In the genomic region with DNA sequence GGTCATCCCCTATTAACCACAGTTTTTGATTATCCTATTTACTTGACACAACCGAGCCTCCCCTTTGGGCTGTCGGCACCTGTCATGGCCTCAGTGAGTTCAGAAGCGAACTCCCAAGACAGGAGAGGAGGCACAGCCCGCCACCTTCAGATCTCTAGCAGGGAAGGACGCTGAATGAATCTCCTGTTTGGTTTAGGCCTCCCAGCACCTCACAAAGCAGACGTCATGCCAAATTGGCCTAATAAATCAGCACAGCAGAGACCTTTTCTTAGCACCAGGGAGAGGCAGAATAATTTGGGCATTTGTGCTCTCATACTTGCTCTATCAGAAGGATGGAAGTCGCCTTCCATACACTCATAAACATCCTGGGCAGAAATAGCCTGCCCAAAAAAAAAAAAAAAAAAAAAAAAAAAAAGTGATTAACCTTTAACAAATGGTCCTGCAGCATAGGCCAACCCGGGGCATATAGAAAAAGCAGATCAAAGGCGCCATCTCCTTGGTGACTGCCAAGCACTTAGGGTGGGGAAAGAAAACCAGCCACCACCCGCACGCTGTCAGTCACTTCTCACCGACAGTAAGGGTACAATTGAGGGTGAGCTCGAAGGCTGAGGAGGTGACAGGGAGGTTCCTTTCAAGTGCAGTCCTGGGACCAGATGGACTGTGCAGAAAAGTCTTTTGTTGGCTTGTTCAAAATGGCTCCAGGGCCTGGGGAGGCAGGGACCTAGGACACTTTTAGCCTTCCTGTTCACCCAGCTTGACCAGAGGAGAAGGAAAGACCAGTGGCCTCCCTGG, we compare ENCODE assay signal across 11 mouse cellular contexts. TPM values are rescaled to one million over a fixed set of nuclear protein-coding genes. Genes with fewer than 3 reads are reported as not detected.
DNase-seq lines count a peak whose midpoint lies in the region; ATAC-seq and TF ChIP-seq lines count a peak whose summit lies in the region.
"Had no signal": no experiment of that assay in that cellular context is flagged by ENCODE, and none has a peak within 500 bp of the region (broad histone marks: within the 10 kb centered on the region; RNA-seq: fewer than 3 reads in every experiment).

No protein-coding gene starts in this region.

- no peaks in the 10 kb centered on the region for H3K79me2 ChIP-seq in MEL (ENCODE audit: control insufficient read depth, insufficient read depth, low read length, poor library complexity)

- no peak overlapping the region for H3K4me2 ChIP-seq in hindbrain, embryonic 14.5 days (replicated peaks)
- no peak overlapping the region for H3K4me2 ChIP-seq in midbrain, embryonic 13.5 days (replicated peaks)

- H3K27ac ChIP-seq in heart, embryonic 10.5 days, result peak overlapping the region; percentile 36; the same call in 1 of the 2 replicates
- H3K27ac ChIP-seq in MEL (ENCODE audit: control insufficient read depth, low read depth, low read length), result no peak overlapping the region
- H3K27ac ChIP-seq in hindbrain, embryonic 14.5 days, result peak overlapping the region; percentile 22; the same call in 1 of the 2 replicates
- peak overlapping the region; percentile 32; the same call in 1 of the 2 replicates for H3K27ac ChIP-seq in midbrain, embryonic 13.5 days
- no peak overlapping the region for H3K27ac ChIP-seq in layer of hippocampus, adult 2 months

- no peak for TF ChIP-seq POLR2A in MEL (IDR thresholded peaks at IDR 0.05; ENCODE audit: control insufficient read depth in 1 of 2, insufficient read depth in 1 of 2, low read depth in 1 of 2, low read length in 2 of 2, poor library complexity in 1 of 2)

- peaks cover 55% of the 10 kb centered on the region for H3K4me1 ChIP-seq in heart, embryonic 10.5 days
- no peaks in the 10 kb centered on the region for H3K4me1 ChIP-seq in MEL (ENCODE audit: control insufficient read depth in 1 of 2, insufficient read depth in 2 of 2, low read length in 2 of 2)
- peaks cover 12% of the 10 kb centered on the region for H3K4me1 ChIP-seq in hindbrain, embryonic 14.5 days (replicated peaks; ENCODE audit: control insufficient read depth, insufficient read depth, low read length)
- peaks cover 49% of the 10 kb centered on the region for H3K4me1 ChIP-seq in midbrain, embryonic 13.5 days (replicated peaks)

- TF ChIP-seq RAD21 in MEL (IDR thresholded peaks at IDR 0.05; ENCODE audit: low read depth, low read length), result no peak

- no peak for TF ChIP-seq CTCF in MEL (IDR thresholded peaks at IDR 0.05 in 2 of 3, conservative IDR thresholded peaks at IDR 0.05 in 1 of 3; ENCODE audit: control insufficient read depth in 1 of 3, insufficient read depth in 1 of 3, low read depth in 2 of 3, low read length in 3 of 3, poor library complexity in 1 of 3, severe bottlenecking in 1 of 3)
- TF ChIP-seq CTCF in layer of hippocampus, adult 2 months (conservative IDR thresholded peaks at IDR 0.05), result no peak

- no peak for ATAC-seq in hindbrain, embryonic 14.5 days (ENCODE audit: low FRiP score)
- no peak for ATAC-seq in midbrain, embryonic 13.5 days

- WGBS in heart, embryonic 10.5 days, result 41% methylated on average over 13 of the region's 13 CpGs
- 12% methylated on average over 13 of the region's 13 CpGs for WGBS in hindbrain, embryonic 14.5 days
- 12% methylated on average over 13 of the region's 13 CpGs for WGBS in midbrain, embryonic 13.5 days

- no peak overlapping the region for H3K9ac ChIP-seq in MEL (ENCODE audit: control insufficient read depth, low read depth, low read length, poor library complexity, severe bottlenecking)
- H3K9ac ChIP-seq in hindbrain, embryonic 14.5 days, result no peak overlapping the region
- H3K9ac ChIP-seq in midbrain, embryonic 13.5 days (replicated peaks), result peak overlapping the region; percentile 8; the same call in 1 of the 2 replicates

- peaks cover 19% of the 10 kb centered on the region; the same call in 1 of the 2 replicates for H3K27me3 ChIP-seq in heart, embryonic 10.5 days (ENCODE audit: insufficient read depth, poor library complexity, severe bottlenecking)
- no peaks in the 10 kb centered on the region; a peak in 1 of 4 replicates for H3K27me3 ChIP-seq in MEL (ENCODE audit: control insufficient read depth in 1 of 2, insufficient read depth in 2 of 2, low read length in 2 of 2)
- H3K27me3 ChIP-seq in hindbrain, embryonic 14.5 days (ENCODE audit: control insufficient read depth, insufficient read depth, low read length), result no peaks in the 10 kb centered on the region
- no peaks in the 10 kb centered on the region; the same call in 1 of the 2 replicates for H3K27me3 ChIP-seq in midbrain, embryonic 13.5 days

- no peaks in the 10 kb centered on the region for H3K9me3 ChIP-seq in heart, embryonic 10.5 days
- H3K9me3 ChIP-seq in MEL (replicated peaks; ENCODE audit: insufficient read depth, low read length), result no peaks in the 10 kb centered on the region
- no peaks in the 10 kb centered on the region for H3K9me3 ChIP-seq in hindbrain, embryonic 14.5 days (ENCODE audit: control insufficient read depth, low read length)
- no peaks in the 10 kb centered on the region for H3K9me3 ChIP-seq in midbrain, embryonic 13.5 days

- TF ChIP-seq EP300 in MEL (IDR thresholded peaks at IDR 0.05; ENCODE audit: low read depth in 1 of 2, low read length in 2 of 2), result no peak

- H3K4me3 ChIP-seq in heart, embryonic 10.5 days, result no peak overlapping the region
- no peak overlapping the region for H3K4me3 ChIP-seq in MEL (ENCODE audit: control insufficient read depth in 1 of 2, insufficient read depth in 1 of 2, low read depth in 2 of 2, low read length in 2 of 2)
- no peak overlapping the region for H3K4me3 ChIP-seq in hindbrain, embryonic 14.5 days (replicated peaks; ENCODE audit: low read length)
- H3K4me3 ChIP-seq in midbrain, embryonic 13.5 days (replicated peaks), result no peak overlapping the region
- H3K4me3 ChIP-seq in layer of hippocampus, adult 2 months, result no peak overlapping the region

- DNase-seq in heart, embryonic 10.5 days (ENCODE audit: low spot score), result no peak
- no peak for DNase-seq in heart, adult 9 months (ENCODE audit: low spot score in 2 of 2)
- no peak for DNase-seq in MEL (ENCODE audit: low read depth, low spot score)
- DNase-seq in hindbrain, embryonic 14.5 days (ENCODE audit: low spot score), result no peak
- no peak for DNase-seq in urinary bladder, adult 18-20 months (ENCODE audit: low spot score in 2 of 2)
- DNase-seq in layer of hippocampus, adult 2 months (ENCODE audit: low spot score in 2 of 2), result no peak
- no peak for DNase-seq in left cerebral cortex, adult 9 months (ENCODE audit: low spot score in 2 of 2)
- DNase-seq: B cell, adult 2 months; heart, postnatal 14 days; kidney, postnatal 4 days had no signal

- peaks cover 29% of the 10 kb centered on the region for H3K36me3 ChIP-seq in heart, embryonic 10.5 days
- peaks cover 0 to 2% of the 10 kb centered on the region in 2 experiments; a peak in 1 of 4 replicates for H3K36me3 ChIP-seq in MEL (ENCODE audit: control insufficient read depth in 1 of 2, insufficient read depth in 2 of 2, low read length in 2 of 2)
- peaks cover 29% of the 10 kb centered on the region for H3K36me3 ChIP-seq in hindbrain, embryonic 14.5 days (replicated peaks; ENCODE audit: control insufficient read depth, insufficient read depth)
- H3K36me3 ChIP-seq in midbrain, embryonic 13.5 days, result peaks cover 24% of the 10 kb centered on the region

TF ChIP-seq in MEL, 35 proteins besides CTCF, POLR2A, EP300 and RAD21:
- TF ChIP-seq TAL1 (IDR thresholded peaks at IDR 0.05; ENCODE audit: low read length) (no peak), POLR2AphosphoS2 (IDR thresholded peaks at IDR 0.05; ENCODE audit: low read length) (peak; percentile 46), TCF12 (IDR thresholded peaks at IDR 0.05; ENCODE audit: low read depth, low read length) (no peak), ZNF384 (IDR thresholded peaks at IDR 0.05; ENCODE audit: low read depth, low read length) (peak; percentile 29; the same call in 1 of the 2 replicates)

RNA-seq across cellular contexts. Expression of a gene that starts 14.5 kb away (rescaled TPM):
- polyA plus RNA-seq in heart, embryonic 10.5 days (2016; fragmentation: Nextera tagmentation; extraction: Ambion mirVana), result 16.3 and 20.3 TPM in 2 replicates
- total RNA-seq in MEL (2012; rRNA removed), result 37.1 and 39.4 TPM in 2 replicates
- 10 to 100 TPM in 1 of 2 experiments, not detected in 1; 60.0 TPM for polyA plus RNA-seq in MEL (2012; ENCODE audit: insufficient read depth in 1 of 2, insufficient read length in 2 of 2, low read depth in 1 of 2, low replicate concordance in 2 of 2, missing spikeins in 1 of 2)
- 12.8 and 12.9 TPM in 2 replicates for polyA plus RNA-seq in hindbrain, embryonic 14.5 days (2014; fragmentation: Nextera tagmentation; extraction: Ambion mirVana)
- polyA plus RNA-seq in midbrain, embryonic 13.5 days (2015; fragmentation: Nextera tagmentation; extraction: Ambion mirVana), result 10.0 and 11.0 TPM in 2 replicates
- 100 to 1,000 TPM; 113 to 119 TPM for total RNA-seq in layer of hippocampus, adult 2 months (2021)

RNA-seq across cellular contexts. Expression of a gene that starts 20.5 kb away (rescaled TPM):
- polyA plus RNA-seq in heart, embryonic 10.5 days (2016; fragmentation: Nextera tagmentation; extraction: Ambion mirVana), result 66.3 and 93.4 TPM in 2 replicates
- total RNA-seq in MEL (2012; rRNA removed), result 47.3 and 52.3 TPM in 2 replicates
- 10 to 100 TPM; 54.7 to 90.5 TPM for polyA plus RNA-seq in MEL (2012; ENCODE audit: insufficient read depth in 1 of 2, insufficient read length in 2 of 2, low read depth in 1 of 2, low replicate concordance in 2 of 2, missing spikeins in 1 of 2)
- polyA plus RNA-seq in hindbrain, embryonic 14.5 days (2014; fragmentation: Nextera tagmentation; extraction: Ambion mirVana), result 94.9 and 105 TPM in 2 replicates
- 165 and 170 TPM in 2 replicates for polyA plus RNA-seq in midbrain, embryonic 13.5 days (2015; fragmentation: Nextera tagmentation; extraction: Ambion mirVana)
- total RNA-seq in layer of hippocampus, adult 2 months (2021), result 100 to 1,000 TPM; 115 to 132 TPM

RNA-seq across cellular contexts. Expression of a gene that starts 50.5 kb away (rescaled TPM):
- 0.48 and 0.88 TPM in 2 replicates for polyA plus RNA-seq in heart, embryonic 10.5 days (2016; fragmentation: Nextera tagmentation; extraction: Ambion mirVana)
- 0.13 and 0.27 TPM in 2 replicates for total RNA-seq in MEL (2012; rRNA removed)
- polyA plus RNA-seq in MEL (2012; ENCODE audit: insufficient read depth in 1 of 2, insufficient read length in 2 of 2, low read depth in 1 of 2, low replicate concordance in 2 of 2, missing spikeins in 1 of 2), result under 1 TPM in 1 of 2 experiments, not detected in 1; 0.29 TPM
- polyA plus RNA-seq in hindbrain, embryonic 14.5 days (2014; fragmentation: Nextera tagmentation; extraction: Ambion mirVana), result 0.85 and 1.1 TPM in 2 replicates
- polyA plus RNA-seq in midbrain, embryonic 13.5 days (2015; fragmentation: Nextera tagmentation; extraction: Ambion mirVana), result 0.46 and 0.90 TPM in 2 replicates
- 1 to 10 TPM; 1.2 to 2.2 TPM for total RNA-seq in layer of hippocampus, adult 2 months (2021)

Comparison
In these comparisons a context has a peak if more than half of its experiments do, and no peak if none do; other contexts are left out.
1. H3K27ac ChIP-seq: peak in heart, embryonic 10.5 days (single experiment), hindbrain, embryonic 14.5 days (single experiment) and midbrain, embryonic 13.5 days (single experiment); none in MEL (single experiment) and layer of hippocampus, adult 2 months (single experiment).